Mouse (Mus musculus): ENCODE measurements around the gene Tra2a. TPM values are rescaled to one million over a fixed set of nuclear protein-coding genes. Genes with fewer than 3 reads are reported as not detected.
A peak's percentile ranks its signal among the peaks of the same experiment; 100 is the strongest.
"Not testable (repeated sequence)": the region's sequence is repeated elsewhere in the genome, so short reads cannot be mapped to it uniquely, and the experiment has no call there.

Tra2a gene
- 10 to 100 TPM; 76.6 to 76.9 TPM for total RNA-seq (2021)
- long read RNA-seq, partial matches to known transcripts, result 2 of 6 reads
- long read RNA-seq, other reads (novel, unspliced or antisense), result 2 of 6 reads

DNA sequence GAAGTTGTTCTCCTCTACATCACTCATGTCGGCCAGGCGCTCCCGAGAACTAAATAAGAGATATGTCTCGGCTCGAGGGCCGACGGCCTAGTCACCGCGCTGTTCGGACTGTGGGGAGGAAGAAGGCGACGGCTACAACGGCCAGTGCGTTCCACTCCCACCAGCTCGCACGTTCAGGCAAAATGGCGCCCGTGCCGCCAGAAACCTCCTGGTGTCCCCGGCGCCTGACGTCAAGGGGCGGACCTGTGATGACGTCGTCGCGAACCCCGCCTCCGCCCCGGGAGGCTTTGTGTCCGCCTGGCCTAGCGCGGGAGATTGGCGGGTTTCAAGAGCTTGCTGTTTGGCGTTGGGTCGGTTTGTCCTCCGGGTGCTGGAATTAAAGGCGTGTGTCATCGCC, at the start of gene Tra2a:
TSS of gene Tra2a (minus strand) at position 187 of the 397 bp plus-strand sequence.
- DNase-seq (ENCODE audit: low spot score in 2 of 2), result peak; percentile 95 to 97

DNA sequence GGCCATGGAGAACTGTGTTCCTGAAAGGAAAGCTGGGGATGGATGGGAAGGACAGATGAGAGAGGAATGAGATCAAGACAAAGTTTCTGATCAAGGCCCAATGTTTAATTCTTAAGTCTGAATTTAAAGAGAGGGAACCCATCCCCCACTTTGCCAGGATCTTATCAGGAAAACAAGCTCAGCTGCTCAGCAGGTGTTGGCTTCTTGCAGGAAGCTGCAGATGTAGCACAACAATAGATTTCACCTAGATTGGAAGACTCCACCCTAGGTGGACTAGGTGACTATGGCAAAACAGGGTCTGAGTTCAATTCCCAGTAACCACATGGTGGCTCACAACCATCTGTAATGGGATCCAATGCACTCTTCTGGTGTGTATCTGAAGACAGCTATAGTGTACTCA, 34.5 kb upstream of the Tra2a start:
- no peak for DNase-seq (ENCODE audit: low spot score in 2 of 2)

DNA sequence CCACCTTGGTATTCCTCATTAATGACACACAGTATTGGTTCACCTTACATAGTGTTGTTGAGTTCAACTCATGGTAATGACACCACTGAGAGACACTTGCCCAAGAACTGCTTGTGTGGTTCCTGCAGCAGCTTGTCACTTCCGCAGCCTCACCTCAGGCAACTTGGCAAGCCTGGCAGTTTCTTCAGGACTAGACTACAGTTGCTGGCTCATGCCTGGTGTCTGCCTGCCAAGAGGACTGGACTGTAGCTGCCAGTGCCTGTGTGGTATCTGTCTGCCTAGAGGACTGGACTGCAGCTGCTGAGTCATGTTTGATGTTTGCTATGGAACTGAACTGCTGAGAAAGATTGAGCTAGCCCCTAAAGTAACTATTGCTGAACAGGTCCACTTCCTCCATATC, 18.3 kb upstream of the Tra2a start:
- DNase-seq (ENCODE audit: low spot score in 2 of 2), result peak; percentile 12 to 17

DNA sequence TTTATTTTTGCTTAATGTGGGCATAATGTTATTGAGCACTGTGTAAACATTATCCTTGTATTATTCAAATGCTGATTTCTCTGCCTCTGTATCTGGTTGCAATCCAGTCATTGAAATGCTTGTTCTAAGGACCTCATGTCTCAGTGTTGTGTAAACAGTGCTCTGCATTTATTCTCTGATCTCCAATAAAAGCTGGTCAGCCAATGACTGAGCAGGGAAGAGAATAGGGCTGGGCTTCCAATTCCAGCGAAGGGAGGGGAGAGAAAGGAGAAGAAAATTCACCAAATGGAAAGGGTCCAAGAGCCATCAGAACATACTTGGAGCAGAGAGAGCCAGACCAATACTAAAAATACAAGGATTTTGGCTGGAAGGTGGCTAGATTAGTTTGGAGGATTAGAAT, 17.1 kb upstream of the Tra2a start:
- DNase-seq (ENCODE audit: low spot score in 2 of 2), result no peak

DNA sequence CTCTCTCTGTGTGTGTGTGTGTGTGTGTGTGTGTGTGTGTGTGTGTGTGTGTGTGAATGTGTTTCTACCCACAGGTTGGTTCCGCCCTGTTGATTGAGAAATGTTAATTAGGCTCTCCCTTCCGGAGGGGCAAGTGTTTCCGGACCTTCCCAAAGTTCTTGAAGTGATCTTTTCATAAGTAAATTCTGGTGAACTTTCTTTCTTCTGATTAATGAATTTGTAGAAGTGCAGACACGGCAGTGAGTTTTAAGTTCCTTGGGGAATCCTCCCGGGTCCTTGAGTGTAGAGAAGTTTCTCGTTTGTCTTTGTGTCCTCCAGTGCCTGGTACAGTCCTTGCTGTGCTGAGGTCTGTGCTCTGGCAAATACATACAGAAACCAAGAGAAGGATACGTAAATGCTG, 11.5 kb upstream of the Tra2a start:
- DNase-seq (ENCODE audit: low spot score in 2 of 2), result no peak

DNA sequence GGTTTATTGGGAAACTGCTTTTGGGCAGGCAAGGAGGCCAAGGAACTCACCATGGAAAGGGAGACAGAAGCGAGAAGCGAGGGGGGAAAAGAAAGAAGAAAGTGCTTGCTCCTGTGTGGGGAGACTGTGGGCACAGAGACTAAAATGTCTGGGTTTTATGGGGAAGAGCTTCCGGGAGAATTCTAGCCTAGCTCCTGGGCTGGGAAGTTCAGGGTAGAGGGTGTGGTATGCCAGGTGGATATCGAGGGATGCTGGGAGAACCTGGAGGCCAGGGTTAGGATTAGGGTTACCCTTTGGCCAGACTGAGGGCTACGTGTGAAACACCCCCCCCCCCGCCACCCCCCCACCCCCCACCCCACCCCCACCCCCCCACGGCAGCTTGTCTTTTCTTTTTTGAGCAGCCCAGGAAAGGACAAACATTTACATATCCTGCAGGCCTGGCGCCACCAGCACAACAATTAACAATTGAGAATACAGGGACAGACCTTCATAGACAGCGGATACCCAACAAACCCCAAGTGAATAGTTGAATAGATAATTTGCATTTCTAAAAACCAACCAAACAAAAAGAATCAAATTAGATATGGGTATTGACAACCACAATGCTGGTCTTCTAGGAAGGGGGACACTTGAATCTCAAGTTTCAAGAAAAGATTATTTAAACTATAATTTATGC, 10.7 kb upstream of the Tra2a start:
- no peak for DNase-seq (ENCODE audit: low spot score in 2 of 2)

- no peak for DNase-seq (ENCODE audit: low spot score in 2 of 2)
These were observed 10.1 kb upstream of the Tra2a start for GRCm38 (mm10) chr6:49273934-49274333.

- DNase-seq (ENCODE audit: low spot score in 2 of 2), result no peak
These were observed 9.0 kb upstream of the Tra2a start for GRCm38 (mm10) chr6:49272863-49273262.

DNA sequence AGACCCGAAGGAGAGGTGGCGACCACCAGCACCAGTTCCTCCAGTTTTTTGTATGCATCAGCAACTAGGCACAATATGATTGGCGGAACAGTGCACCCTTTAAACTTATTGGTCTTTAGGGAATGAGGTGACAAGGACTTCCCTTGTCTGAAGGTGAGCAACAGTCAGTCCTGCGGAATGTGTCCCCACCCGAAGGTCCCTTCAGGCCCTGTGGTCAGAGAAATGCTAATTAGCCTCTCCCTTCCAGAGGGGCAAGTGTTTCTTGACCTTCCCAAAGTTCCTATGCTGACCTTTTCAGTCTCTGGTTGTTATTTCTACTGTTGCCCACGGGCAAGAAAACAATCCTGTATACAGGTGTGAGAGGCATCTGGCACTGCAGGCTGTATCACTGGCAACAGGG, 8.0 kb upstream of the Tra2a start:
- no peak for DNase-seq (ENCODE audit: low spot score in 2 of 2)

DNA sequence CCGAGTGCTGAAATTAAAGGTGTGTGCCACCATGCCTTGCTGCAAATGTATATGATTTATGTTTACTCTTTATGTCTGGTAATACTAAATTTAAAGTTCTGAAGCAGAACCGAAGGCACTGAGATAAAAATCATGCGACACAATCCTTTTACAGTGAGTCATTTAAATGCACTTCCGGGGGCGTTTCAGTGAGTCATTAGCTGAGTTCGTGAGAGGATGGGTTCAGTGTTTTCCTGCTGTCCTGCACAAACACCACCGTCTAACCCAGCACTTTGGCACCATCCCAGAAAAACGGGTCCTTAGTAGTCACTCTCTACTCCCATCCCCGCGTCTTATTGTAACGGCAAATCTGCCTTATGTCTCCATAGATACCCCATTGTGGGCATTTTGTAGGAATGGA, 6.1 kb upstream of the Tra2a start:
- DNase-seq (ENCODE audit: low spot score in 2 of 2), result no peak

GRCm38 (mm10) chr6:49269200-49269599, 5.4 kb upstream of the Tra2a start:
- peak; percentile 86 to 88 for DNase-seq (ENCODE audit: low spot score in 2 of 2)

DNA sequence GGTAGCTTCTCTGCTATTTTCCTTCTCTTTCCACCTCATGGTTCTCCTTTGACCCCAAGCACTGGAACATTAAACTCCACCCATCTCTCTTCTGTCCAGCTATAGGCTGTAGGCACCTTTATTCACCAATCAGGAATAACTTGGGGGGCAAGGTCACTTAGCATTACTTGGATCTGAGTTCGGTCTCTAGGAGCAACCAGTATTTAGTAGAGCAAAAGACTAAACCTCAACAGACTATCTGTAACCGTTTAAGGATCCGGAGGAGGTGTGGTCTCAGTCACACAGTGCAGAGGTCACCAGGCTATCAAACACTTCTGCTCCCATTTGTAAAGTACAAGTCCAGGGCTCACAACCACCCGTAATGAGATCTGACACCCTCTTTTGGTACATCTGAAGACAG, 3.9 kb upstream of the Tra2a start:
- no peak for DNase-seq (ENCODE audit: low spot score in 2 of 2)

- DNase-seq (ENCODE audit: low spot score in 2 of 2), result not testable (repeated sequence)
These were observed 1.4 kb upstream of the Tra2a start for GRCm38 (mm10) chr6:49265207-49265606.

- DNase-seq (ENCODE audit: low spot score in 2 of 2), result not testable (repeated sequence)
These were observed 613 bp upstream of the Tra2a start for GRCm38 (mm10) chr6:49264446-49264845.

- peak in 1 of 2 experiments; percentile 51 for DNase-seq (ENCODE audit: low spot score in 2 of 2)
These were observed 569 bp downstream of the Tra2a start for GRCm38 (mm10) chr6:49263081-49263846.

- DNase-seq (ENCODE audit: low spot score in 2 of 2), result no peak
These were observed 1.4 kb downstream of the Tra2a start for GRCm38 (mm10) chr6:49262421-49262820.

GRCm38 (mm10) chr6:49259711-49260110, 4.1 kb downstream of the Tra2a start:
- no peak for DNase-seq (ENCODE audit: low spot score in 2 of 2)

DNA sequence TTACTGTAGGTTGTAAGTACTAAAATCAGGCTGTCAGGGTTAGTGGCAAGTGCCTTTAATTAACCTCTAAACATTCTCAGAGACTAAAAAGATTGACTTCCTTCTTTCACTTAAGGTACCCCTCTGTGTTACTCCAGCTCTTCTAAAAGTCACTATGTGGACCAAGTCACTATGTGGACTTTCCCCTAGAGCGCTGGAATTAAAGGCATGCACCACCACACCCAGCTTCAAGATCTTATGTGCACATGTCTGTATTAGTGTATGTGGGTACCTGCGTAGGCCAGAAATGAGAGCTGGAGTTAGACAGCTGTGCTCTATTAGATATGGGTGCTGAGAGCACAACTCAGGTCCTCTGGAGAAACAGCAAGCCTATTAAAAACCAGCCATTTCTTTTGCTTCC, 6.0 kb downstream of the Tra2a start:
- no peak for DNase-seq (ENCODE audit: low spot score in 2 of 2)

- DNase-seq (ENCODE audit: low spot score in 2 of 2), result no peak
These were observed 11.6 kb downstream of the Tra2a start for GRCm38 (mm10) chr6:49252207-49252606.

- DNase-seq (ENCODE audit: low spot score in 2 of 2), result no peak
These were observed 12.6 kb downstream of the Tra2a start for GRCm38 (mm10) chr6:49251199-49251598.

DNA sequence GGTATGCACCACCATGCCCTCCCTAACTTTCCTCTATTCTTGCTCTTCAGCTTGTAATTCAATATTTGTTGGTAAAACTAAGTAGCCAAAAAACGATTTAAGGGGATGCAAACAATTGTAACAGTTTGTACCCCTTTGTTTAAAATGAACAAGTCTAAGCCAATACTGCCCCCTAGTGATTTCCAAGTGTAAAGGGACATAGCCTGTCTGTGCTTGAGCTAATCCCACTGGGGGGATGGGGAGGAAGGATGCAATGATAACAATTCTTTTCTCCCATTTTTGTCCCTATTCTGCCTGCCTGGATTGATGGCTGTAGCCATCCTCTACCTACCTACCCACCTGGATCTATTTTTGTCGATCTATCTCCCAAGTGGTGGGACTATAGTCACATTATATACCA, 16.6 kb downstream of the Tra2a start:
- no peak for DNase-seq (ENCODE audit: low spot score in 2 of 2)

- no peak for DNase-seq (ENCODE audit: low spot score in 2 of 2)
These were observed 21.5 kb downstream of the Tra2a start for GRCm38 (mm10) chr6:49242331-49242730.

GRCm38 (mm10) chr6:49241562-49241961, 22.3 kb downstream of the Tra2a start:
- DNase-seq (ENCODE audit: low spot score in 2 of 2), result no peak
